Comparison of ENCODE assay signal across 8 mouse cellular contexts in the genomic region with DNA sequence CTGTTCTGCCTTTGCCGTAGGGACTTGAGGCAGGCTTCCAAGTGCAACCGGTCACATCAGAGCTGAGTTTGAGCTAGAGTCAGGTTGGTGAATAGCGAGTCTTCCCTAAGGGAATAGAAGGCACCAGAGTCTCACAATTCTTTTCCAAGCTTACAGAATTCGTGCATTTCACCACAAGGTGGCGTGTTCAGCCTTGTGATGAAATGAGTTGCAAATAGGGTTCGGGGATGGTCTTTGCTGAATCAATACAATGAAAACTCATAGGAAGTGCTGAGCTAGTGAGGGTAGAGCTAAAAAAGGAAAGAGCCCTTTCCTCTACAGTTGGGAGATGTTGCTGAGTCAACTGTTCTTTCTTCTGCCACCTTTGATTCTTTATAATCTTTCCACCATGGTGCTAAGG. TPM values are rescaled to one million over a fixed set of nuclear protein-coding genes. Genes with fewer than 3 reads are reported as not detected.
DNase-seq lines count a peak whose midpoint lies in the region; ATAC-seq and TF ChIP-seq lines count a peak whose summit lies in the region.

No protein-coding gene starts in this region.

- H3K4me3 ChIP-seq in spleen, adult 2 months (ENCODE audit: extremely low read depth, insufficient read depth, insufficient read length), result no peak overlapping the region
- no peak overlapping the region for H3K4me3 ChIP-seq in forebrain, embryonic 11.5 days (ENCODE audit: low read depth, low read length)
- no peak overlapping the region for H3K4me3 ChIP-seq in intestine, postnatal 0 days (ENCODE audit: low read depth, low read length)
- H3K4me3 ChIP-seq in lung, embryonic 15.5 days, result no peak overlapping the region

- no peak overlapping the region for H3K27ac ChIP-seq in spleen, adult 2 months (ENCODE audit: insufficient read depth, low read length)
- no peak overlapping the region for H3K27ac ChIP-seq in forebrain, embryonic 11.5 days (ENCODE audit: low read depth, low read length)
- no peak overlapping the region for H3K27ac ChIP-seq in intestine, postnatal 0 days (ENCODE audit: low read depth, low read length)
- no peak overlapping the region for H3K27ac ChIP-seq in lung, embryonic 15.5 days

- peak; percentile 9 to 27 for DNase-seq in spleen, adult 2 months (ENCODE audit: low read depth in 1 of 2, low spot score in 2 of 2)
- DNase-seq in spleen, adult 18-20 months, result no peak
- DNase-seq in brain, adult 2 months (ENCODE audit: low read depth, low spot score), result peak; percentile 91
- DNase-seq in forebrain, embryonic 11.5 days (ENCODE audit: low spot score), result peak; percentile 54
- DNase-seq in right cerebral cortex, postnatal 25 days, result peak; percentile 24
- DNase-seq in urinary bladder, adult 18-20 months (ENCODE audit: low spot score in 2 of 2), result no peak

- no peaks in the 10 kb centered on the region for H3K27me3 ChIP-seq in spleen, adult 2 months (ENCODE audit: control insufficient read depth, insufficient read depth, low read length)
- H3K27me3 ChIP-seq in forebrain, embryonic 11.5 days (ENCODE audit: control insufficient read depth, insufficient read depth, low read length), result no peaks in the 10 kb centered on the region
- H3K27me3 ChIP-seq in intestine, postnatal 0 days (replicated peaks; ENCODE audit: control insufficient read depth, insufficient read depth, low read length), result no peaks in the 10 kb centered on the region
- no peaks in the 10 kb centered on the region for H3K27me3 ChIP-seq in lung, embryonic 15.5 days

- ATAC-seq in forebrain, embryonic 11.5 days (replicated peaks; ENCODE audit: low FRiP score), result peak; percentile 51; the same call in 1 of the 2 replicates
- ATAC-seq in intestine, postnatal 0 days, result no peak
- ATAC-seq in lung, embryonic 15.5 days (ENCODE audit: borderline replicate concordance, extremely low read depth, low FRiP score, low TSS enrichment), result peak; percentile 23; the same call in 1 of the 2 replicates

- 22% methylated on average over 6 of the region's 6 CpGs for WGBS in spleen, adult 2 months
- WGBS in forebrain, embryonic 11.5 days, result 14% methylated on average over 6 of the region's 6 CpGs
- WGBS in intestine, postnatal 0 days, result 19% methylated on average over 6 of the region's 6 CpGs
- WGBS in lung, embryonic 15.5 days, result 16% methylated on average over 6 of the region's 6 CpGs

- no peaks in the 10 kb centered on the region for H3K36me3 ChIP-seq in spleen, adult 2 months (ENCODE audit: control insufficient read depth, insufficient read depth, low read length)
- no peaks in the 10 kb centered on the region for H3K36me3 ChIP-seq in forebrain, embryonic 11.5 days (ENCODE audit: control insufficient read depth, insufficient read depth, low read length)
- no peaks in the 10 kb centered on the region for H3K36me3 ChIP-seq in intestine, postnatal 0 days (ENCODE audit: control insufficient read depth, insufficient read depth)
- H3K36me3 ChIP-seq in lung, embryonic 15.5 days, result no peaks in the 10 kb centered on the region

- peak; percentile 41; the same call in 1 of the 2 replicates for TF ChIP-seq CTCF in spleen, adult 2 months (IDR thresholded peaks at IDR 0.05; ENCODE audit: extremely low read depth, insufficient read depth, insufficient read length, insufficient replicate concordance)
- TF ChIP-seq CTCF in intestine, postnatal 0 days (IDR thresholded peaks at IDR 0.05; ENCODE audit: low read depth), result peak; percentile 87

- no peak for TF ChIP-seq POLR2A in spleen, adult 2 months (IDR thresholded peaks at IDR 0.05; ENCODE audit: low read depth, low read length)

- no peak overlapping the region for H3K4me2 ChIP-seq in forebrain, embryonic 11.5 days (ENCODE audit: low read depth, low read length, severe bottlenecking)
- H3K4me2 ChIP-seq in intestine, postnatal 0 days (replicated peaks; ENCODE audit: low read depth), result no peak overlapping the region
- H3K4me2 ChIP-seq in lung, embryonic 15.5 days, result no peak overlapping the region

- H3K9ac ChIP-seq in forebrain, embryonic 11.5 days (ENCODE audit: low read length), result no peak overlapping the region
- H3K9ac ChIP-seq in intestine, postnatal 0 days (ENCODE audit: low read depth, low read length), result no peak overlapping the region
- H3K9ac ChIP-seq in lung, embryonic 15.5 days, result no peak overlapping the region

- H3K4me1 ChIP-seq in spleen, adult 2 months (ENCODE audit: control insufficient read depth, insufficient read depth, insufficient read length), result no peaks in the 10 kb centered on the region
- no peaks in the 10 kb centered on the region for H3K4me1 ChIP-seq in forebrain, embryonic 11.5 days (replicated peaks; ENCODE audit: control insufficient read depth, insufficient read depth, low read length)
- H3K4me1 ChIP-seq in intestine, postnatal 0 days (replicated peaks; ENCODE audit: control insufficient read depth, insufficient read depth, low read length), result no peaks in the 10 kb centered on the region
- H3K4me1 ChIP-seq in lung, embryonic 15.5 days, result no peaks in the 10 kb centered on the region

- H3K9me3 ChIP-seq in forebrain, embryonic 11.5 days (ENCODE audit: control insufficient read depth, low read length), result no peaks in the 10 kb centered on the region
- H3K9me3 ChIP-seq in intestine, postnatal 0 days (ENCODE audit: control insufficient read depth), result no peaks in the 10 kb centered on the region
- no peaks in the 10 kb centered on the region for H3K9me3 ChIP-seq in lung, embryonic 15.5 days

RNA-seq across cellular contexts. Expression of gene BC067074, which starts 29.0 kb away (rescaled TPM):
- polyA plus RNA-seq in spleen, adult 2 months (2012; rRNA removed), result 0.08 and 0.12 TPM in 2 replicates
- polyA plus RNA-seq in forebrain, embryonic 11.5 days (2014; fragmentation: Nextera tagmentation; extraction: Ambion mirVana), result 2.0 and 2.1 TPM in 2 replicates
- 0.65 and 0.68 TPM in 2 replicates for polyA plus RNA-seq in intestine, postnatal 0 days (2015; fragmentation: Nextera tagmentation; extraction: Ambion mirVana)
- polyA plus RNA-seq in lung, embryonic 15.5 days (2015; fragmentation: Nextera tagmentation; extraction: Ambion mirVana), result 6.1 and 6.7 TPM in 2 replicates

Comparison
In these comparisons a context has a peak if more than half of its experiments do, and no peak if none do; other contexts are left out.
1. DNase-seq: peak in spleen, adult 2 months (2 of 2), brain, adult 2 months (single experiment), forebrain, embryonic 11.5 days (single experiment) and right cerebral cortex, postnatal 25 days (single experiment); none in spleen, adult 18-20 months (0 of 2) and urinary bladder, adult 18-20 months (0 of 2).